Mouse (Mus musculus): ENCODE measurements at regions not wholly inside any gene's neighbourhood (a gene's known extent, or its start where the extent isn't known, plus 50 kb on each side); places are given as distances from the start of the nearest gene placed in this dataset.

DNA sequence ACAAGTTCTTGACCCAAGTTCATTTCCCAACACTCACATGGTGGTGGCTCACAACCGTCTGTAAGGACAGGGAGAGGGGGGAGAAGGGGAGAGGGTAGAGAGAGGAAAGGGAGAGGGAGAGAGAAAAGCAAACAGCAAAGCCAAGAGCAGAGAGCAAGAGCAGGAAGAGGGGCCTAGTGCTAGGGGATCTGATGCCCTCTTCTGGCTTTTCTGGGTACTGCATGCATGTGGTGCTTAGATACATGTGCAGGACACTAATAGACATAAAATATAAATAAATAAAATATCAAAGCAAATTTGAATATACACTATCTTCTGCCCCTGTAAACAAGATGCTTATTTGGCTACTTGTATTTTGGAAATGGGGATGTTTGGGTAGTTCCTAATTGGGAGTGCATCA, 91.2 kb downstream of the Rnf138rt1 start:
- peak in 1 of 2 experiments; percentile 47 for DNase-seq (ENCODE audit: low spot score in 2 of 2)

Measured in cerebellum, postnatal 4 days (tissue).